Mouse (Mus musculus) erythroblast, adult 5-6 weeks (primary cell): ENCODE results near the gene Tmem242. TPM values are rescaled to one million over a fixed set of nuclear protein-coding genes. Genes with fewer than 3 reads are reported as not detected.

ENCODE experiments used
- ATAC-seq: replicated peaks from 2 replicates; pipeline ENCODE4 v1.8.0; 2016; ENCODE audit warnings: moderate number of reproducible peaks, mild to moderate bottlenecking, moderate TSS enrichment, inconsistent platforms; ENCODE audit not compliant: poor library complexity, low FRiP score, severe bottlenecking
- total RNA-seq, 2 experiments: library from RNA; stranded (forward) in 1 of 2; stranded (reverse) in 1 of 2; fragments of 150-400 nt in 1 of 2; fragments of 200-764, 138-1000 nt in 1 of 2; gene quantifications; 2 replicates each; pipeline versions ENCODE4 v1.2.3 to v1.2.4; 2015 to 2017; ENCODE audit warnings: low replicate concordance in 2 of 2

Tmem242 gene
- total RNA-seq, 2 experiments from 2014 or later = 3.5 to 7.6 TPM

DNA sequence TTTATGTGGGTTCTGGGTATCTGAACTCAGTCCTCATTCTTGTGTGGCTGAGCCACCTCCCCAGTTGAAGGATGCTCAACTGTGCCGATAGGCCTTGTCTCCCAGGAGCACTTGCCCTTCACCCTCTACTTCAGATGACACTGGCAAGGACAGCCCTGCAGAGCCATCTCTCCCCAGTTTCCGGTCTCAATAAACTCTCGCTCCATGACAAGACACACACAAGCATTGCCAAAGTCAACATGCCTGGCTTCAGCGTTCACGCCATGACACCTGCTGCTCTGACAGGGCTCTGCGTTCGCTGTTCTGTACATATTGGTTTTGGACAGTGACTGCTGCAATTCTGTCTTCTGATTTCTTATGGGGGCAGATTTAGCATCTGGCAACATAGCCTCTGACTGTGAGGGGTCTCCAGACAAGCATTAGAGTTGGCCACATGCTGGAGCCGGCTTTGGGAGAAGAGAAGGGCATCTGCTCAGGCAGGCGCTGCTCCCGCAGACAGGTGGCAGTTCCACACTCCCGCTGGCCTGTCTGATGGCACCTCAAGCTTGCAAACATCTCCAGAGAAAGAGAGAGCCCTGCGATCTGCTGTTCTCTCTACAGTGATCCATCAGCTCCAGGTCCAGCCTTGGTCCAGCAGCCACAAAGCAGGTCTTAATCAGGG lies 53.0 kb downstream of the Tmem242 start:
- no peak for ATAC-seq

DNA sequence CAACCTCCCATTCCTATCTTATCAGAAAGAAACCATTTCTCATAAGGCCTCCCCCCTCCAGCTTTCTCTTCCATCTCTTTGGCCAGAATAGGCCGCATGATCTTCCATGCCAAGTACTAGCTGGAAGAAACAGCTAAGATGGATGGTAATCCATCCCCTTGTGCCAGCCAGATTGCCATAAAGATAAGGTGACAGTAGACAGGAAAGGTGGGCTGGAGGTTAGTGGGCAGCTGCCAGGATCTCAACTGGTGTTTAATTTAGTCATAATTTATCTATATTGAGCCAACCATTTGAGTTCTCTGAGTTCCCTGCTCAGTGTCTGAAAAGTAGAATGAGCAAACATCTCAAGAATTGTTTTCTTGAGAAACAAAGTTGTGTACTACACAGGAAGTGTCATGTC lies 54.4 kb downstream of the Tmem242 start:
- no peak for ATAC-seq

DNA sequence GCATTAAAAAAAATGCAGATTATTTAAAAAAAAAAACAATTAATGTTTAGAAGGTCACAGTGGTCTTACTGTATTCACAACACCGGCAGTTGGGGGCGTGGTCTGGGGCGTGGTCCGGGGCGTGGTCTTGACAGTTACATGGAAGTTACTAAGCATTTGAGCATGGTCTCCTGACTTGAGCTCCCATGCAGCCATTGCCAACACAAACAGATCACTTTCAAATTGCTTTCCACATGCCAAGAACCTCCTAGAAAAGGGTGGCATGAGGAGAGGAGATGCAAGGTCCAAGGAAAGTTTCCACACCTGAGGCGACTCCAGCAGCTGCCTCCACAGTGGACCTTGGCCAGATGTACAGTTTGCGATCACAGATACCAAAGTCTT lies 62.1 kb downstream of the Tmem242 start:
- ATAC-seq = no peak

DNA sequence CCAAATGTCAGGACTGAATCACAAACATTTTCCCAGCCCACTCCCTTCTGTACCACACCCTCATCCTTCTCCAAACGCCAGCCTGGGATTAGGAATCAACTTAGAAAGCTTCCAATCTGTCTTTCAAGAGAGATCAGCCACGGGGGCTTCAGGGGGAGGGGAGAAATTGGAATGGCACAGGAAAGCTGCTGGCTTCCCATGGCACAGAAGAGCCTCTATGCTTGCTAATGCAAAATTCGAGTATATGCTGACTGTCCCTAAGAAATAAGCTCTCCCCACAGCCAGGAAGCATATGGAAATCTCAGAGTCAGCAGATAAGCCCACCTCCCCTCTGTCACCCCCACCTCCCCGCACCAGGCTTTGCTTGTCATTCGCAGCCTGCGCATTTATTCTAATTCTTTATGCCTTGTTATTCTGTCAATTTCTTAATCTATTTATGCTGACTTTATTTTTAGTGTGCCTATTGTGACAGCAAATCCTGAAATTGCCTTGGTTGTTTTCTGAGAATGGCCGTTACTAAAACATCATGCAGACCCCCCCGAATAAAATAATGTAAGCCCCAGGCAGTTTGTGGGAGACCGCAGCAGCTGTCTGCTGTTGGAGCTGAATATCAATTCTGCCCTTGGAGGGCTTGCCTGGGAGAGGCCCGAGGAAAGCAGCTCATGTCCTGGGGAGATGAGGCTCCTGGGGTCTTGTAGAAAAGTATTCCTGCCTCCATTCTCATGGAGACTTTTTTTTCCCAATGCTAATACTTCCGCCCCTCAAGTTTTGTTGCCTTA lies 62.7 kb downstream of the Tmem242 start:
- no peak for ATAC-seq

DNA sequence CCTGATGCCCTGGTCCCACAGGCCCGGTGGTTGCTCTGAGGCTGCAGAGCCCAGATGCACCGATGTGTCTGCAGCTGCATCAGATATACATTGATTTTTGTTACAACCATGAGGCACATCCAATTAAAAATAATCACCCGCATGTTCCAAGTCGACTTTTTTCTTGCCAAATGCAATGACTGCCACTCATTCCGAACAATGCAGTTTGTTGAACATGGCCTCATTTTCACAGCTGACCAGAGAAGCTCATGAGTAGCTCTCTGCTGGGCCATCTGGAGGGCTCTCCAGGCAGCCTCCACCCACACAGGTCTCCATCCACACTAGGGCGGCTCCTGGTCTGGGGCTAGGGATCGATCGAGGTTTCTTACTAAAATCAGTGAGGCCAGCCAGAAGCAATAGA lies 67.1 kb downstream of the Tmem242 start:
- no peak for ATAC-seq

DNA sequence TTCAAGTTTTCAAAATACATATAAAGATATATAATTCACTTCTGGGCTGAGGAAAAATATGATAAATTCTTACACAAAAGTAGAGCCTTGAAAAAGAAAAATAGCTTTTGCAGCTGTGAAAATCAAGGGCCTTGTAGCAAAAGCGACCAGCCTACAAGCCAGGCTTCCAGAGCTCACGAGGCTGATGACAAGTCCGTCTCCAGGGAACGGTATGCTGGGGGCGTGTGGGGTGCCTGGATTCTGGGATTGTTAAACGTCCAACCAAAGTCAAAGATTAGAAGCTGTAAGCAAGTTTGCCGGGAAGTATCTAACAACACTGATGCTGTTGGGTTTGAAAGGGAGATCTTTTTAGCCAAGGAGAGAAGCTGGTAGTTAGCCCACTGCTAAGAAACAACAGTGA lies 68.5 kb downstream of the Tmem242 start:
- ATAC-seq = no peak

DNA sequence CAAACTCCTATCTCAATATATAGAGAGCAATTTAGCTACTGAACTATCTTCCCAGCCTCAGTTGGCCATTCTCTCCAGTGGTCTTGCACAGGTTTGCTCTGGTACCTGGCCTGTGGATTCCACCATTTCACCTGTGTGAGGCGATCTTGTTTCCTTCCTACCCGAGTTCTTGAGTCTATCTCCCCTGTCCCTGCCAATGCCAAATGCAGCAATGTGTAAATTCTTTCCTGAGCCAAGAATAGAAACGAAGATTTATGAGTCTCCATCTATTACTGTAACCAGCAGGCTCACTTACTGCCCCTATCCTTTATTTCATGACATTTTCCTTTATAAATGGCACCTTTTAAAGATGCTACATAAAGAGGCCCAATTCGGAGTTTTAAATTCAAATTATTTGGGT lies 69.0 kb downstream of the Tmem242 start:
- no peak for ATAC-seq

DNA sequence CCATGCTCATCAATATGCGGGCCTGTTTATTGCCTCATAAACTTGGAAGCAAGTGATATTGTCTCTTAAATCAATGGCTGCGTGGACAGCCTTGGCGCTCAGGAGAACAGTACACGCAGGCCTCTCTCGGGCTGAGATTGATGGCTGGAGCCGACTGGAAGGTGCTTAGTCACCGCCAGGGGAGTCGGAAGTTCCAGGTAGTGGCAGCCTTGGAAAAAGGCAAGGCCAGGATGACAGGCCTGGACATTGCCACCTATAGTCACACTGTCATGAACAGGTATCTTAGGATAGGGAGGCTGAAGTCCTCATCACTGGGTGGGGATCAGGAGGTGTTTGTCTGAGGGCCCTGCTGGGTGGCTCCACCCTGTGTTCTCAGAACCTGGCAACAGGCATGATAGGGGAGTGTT lies 74.1 kb downstream of the Tmem242 start:
- ATAC-seq = no peak

Other genes starting within 250 kb of the Tmem242 start
- not detected in 2 replicates for gene Ldhal6b, start 21.5 kb downstream of the Tmem242 start, total RNA-seq (2015; ENCODE audit: low replicate concordance)
- not detected in 2 replicates for gene Ldhal6b, start 21.5 kb downstream of the Tmem242 start, total RNA-seq (2017; ENCODE audit: low replicate concordance)
- gene Zdhhc14, start 52.3 kb upstream of the Tmem242 start, total RNA-seq (2015; ENCODE audit: low replicate concordance) = 45.3 and 71.3 TPM in 2 replicates
- gene Zdhhc14, start 52.3 kb upstream of the Tmem242 start, total RNA-seq (2017; ENCODE audit: low replicate concordance) = 51.8 and 56.7 TPM in 2 replicates